Mouse (Mus musculus) MEL (cell line): ENCODE measurements around the gene Khdrbs2.

Experiments used
- ELF1 ChIP-seq: IDR thresholded peaks from 2 replicates; pipeline ENCODE4 v1.6.1; 2014; ENCODE audit warnings: low read depth, mild to moderate bottlenecking, inconsistent platforms, low read length, improper control_type of control experiment, moderate library complexity
- MAFK ChIP-seq: IDR thresholded peaks from 2 replicates; pipeline ENCODE4 v1.6.1; 2011; ENCODE audit warnings: low read depth, mild to moderate bottlenecking, low read length, improper control_type of control experiment, borderline replicate concordance
- MAX ChIP-seq: IDR thresholded peaks from 2 replicates; pipeline ENCODE4 v1.6.1; 2011; ENCODE audit warnings: low read length, improper control_type of control experiment
- POLR2A ChIP-seq, 2 experiments: IDR thresholded peaks; 2 replicates each; pipeline ENCODE4 v1.6.1; 2011 to 2012; ENCODE audit warnings: low read length in 2 of 2, mild to moderate bottlenecking in 2 of 2, control low read depth in 1 of 2, improper control_type of control experiment in 1 of 2, low read depth in 1 of 2, moderate library complexity in 1 of 2; ENCODE audit not compliant: control insufficient read depth in 1 of 2, insufficient read depth in 1 of 2, poor library complexity in 1 of 2

GRCm38 (mm10) chr1:32633404-32633803, 460.9 kb downstream of the Khdrbs2 start:
- TF ChIP-seq POLR2A (IDR thresholded peaks at IDR 0.05; ENCODE audit: control insufficient read depth in 1 of 2, insufficient read depth in 1 of 2, low read depth in 1 of 2, low read length in 2 of 2, poor library complexity in 1 of 2) (no peak), ELF1 (no peak), MAFK (no peak), MAX (no peak)
